Mouse (Mus musculus) lung, postnatal 4 days (tissue): ENCODE measurements around the gene Nme4.
A peak's percentile ranks its signal among the peaks of the same experiment; 100 is the strongest.

Experiments used
- DNase-seq, 2 experiments: peaks; one replicate each; pipeline ENCODE4 v3.0.0; 2021

Nme4 gene

GRCm38 (mm10) chr17:26064916-26065315 lies 30.5 kb downstream of the Nme4 start:
- no peak for DNase-seq

- DNase-seq, result peak; percentile 35 to 61
Observed at GRCm38 (mm10) chr17:26057787-26058567, 37.4 kb downstream of the Nme4 start.

GRCm38 (mm10) chr17:26057278-26057677 lies 38.1 kb downstream of the Nme4 start:
- no peak for DNase-seq

- no peak for DNase-seq
Observed at GRCm38 (mm10) chr17:26055164-26055563, 40.2 kb downstream of the Nme4 start.

- DNase-seq, result no peak
Observed at GRCm38 (mm10) chr17:26054133-26054845, 41.1 kb downstream of the Nme4 start.

GRCm38 (mm10) chr17:26052706-26053105 lies 42.7 kb downstream of the Nme4 start:
- DNase-seq, result no peak

- DNase-seq, result no peak
Observed at GRCm38 (mm10) chr17:26052074-26052473, 43.3 kb downstream of the Nme4 start.

- DNase-seq, result no peak
Observed at GRCm38 (mm10) chr17:26048118-26048517, 47.3 kb downstream of the Nme4 start.

GRCm38 (mm10) chr17:26046253-26046997 lies 49.0 kb downstream of the Nme4 start:
- no peak for DNase-seq

GRCm38 (mm10) chr17:26045285-26045684 lies 50.1 kb downstream of the Nme4 start:
- peak in 1 of 2 experiments; percentile 30 for DNase-seq

- peak; percentile 76 to 84 for DNase-seq
Observed at GRCm38 (mm10) chr17:26043249-26043636, 52.2 kb downstream of the Nme4 start.

GRCm38 (mm10) chr17:26042599-26043248 lies 52.7 kb downstream of the Nme4 start:
- DNase-seq, result no peak
